Mouse (Mus musculus) left cerebral cortex, postnatal 25 days (tissue): ENCODE results near the gene Rgs3. TPM values are rescaled to one million over a fixed set of nuclear protein-coding genes. Genes with fewer than 3 reads are reported as not detected.

Experiments used
- DNase-seq, 2 experiments: peaks; one replicate each; pipeline ENCODE4 v3.0.0; 2022; ENCODE audit warnings: low spot score in 2 of 2, mixed read lengths in 1 of 2
- intact Hi-C: fragments of 180-260 bp; cut with DNase I; formaldehyde crosslinking; loops from one replicate; pipeline ENCODE4 v1.15.1; 2025
- total RNA-seq, 2 experiments: library from RNA; stranded (reverse); gene quantifications; 2 replicates each; pipeline ENCODE4 v1.2.3; 2021

The Rgs3 gene
- total RNA-seq, 2 experiments from 2014 or later = 24.1 to 27.4 TPM

DNA sequence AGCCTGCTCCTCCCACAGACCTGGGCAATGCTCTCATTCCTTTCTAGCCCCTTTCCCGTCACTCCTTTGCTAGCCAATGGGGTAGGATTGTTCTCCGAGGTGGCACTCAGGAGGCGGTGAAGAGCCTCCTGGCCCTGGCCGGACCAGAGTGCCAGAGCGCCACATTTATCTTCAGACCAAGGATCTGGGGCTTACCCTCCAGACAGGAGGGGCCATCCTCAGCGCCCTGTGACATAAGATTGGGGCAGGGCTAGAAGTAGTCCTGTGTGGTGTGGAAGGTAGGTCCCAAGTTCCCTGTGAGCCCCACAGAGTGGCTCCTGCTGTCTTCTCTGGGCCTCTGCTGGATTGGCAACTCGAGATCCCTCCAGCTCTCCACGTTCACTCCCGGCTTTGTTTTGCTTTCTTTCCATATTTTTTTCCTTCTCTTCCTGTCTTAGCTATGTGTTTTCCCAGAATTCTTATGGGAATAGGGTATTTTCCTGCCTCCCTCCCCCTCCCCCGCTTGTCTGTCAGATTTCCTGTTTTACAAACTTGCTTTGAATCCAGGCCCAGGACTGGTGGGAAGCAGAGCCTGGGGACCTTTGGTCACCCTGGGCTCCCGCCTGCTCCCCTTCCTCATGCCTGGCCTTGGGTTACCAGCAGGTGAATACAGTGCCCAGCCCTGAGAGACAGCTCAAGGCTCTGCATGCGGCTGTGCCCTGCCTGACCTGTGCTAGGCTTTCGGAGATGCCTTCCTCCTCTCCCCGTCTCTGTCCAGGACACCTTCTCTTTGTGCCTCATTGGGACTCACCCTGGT is 62.4 kb downstream of the Rgs3 start:
- no peak for DNase-seq
- intact Hi-C loops = no loop called here

DNA sequence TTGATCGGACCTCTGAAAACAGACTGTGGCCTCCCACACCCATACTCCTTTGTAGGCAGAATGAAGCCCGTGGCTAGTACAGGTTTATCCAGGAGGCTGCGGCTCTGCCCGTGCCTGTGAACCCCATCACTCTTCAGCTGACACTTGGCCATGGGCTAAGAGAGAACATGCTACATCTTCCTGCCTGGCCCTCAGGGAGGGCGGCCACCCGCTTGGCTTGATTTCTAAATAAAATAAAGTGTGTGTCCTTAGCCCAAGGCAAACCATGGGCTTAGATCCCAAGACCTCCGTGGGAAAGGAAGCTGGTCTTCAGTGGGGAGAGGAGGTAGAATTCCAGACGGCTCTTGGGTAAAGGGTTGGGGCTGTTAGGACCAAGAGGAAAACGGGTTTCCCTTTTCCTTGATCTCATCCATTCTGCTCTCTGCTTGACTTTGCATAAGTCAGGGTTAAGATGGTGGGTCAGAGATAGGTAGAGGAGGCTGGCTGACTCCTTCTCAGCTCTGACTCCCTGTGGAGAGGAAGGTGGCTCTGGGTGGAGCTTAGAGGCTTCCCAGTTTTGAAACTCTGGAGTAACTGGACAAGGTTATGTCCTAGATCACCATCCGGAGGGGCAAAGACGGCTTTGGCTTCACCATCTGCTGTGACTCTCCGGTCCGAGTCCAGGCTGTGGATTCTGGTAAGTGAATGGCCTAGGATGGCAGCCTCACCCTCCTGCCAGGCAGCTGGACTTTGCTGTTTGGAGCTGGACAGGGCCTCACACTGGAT is 63.8 kb downstream of the Rgs3 start:
- intact Hi-C loops = no loop called here
- DNase-seq = no peak

DNA sequence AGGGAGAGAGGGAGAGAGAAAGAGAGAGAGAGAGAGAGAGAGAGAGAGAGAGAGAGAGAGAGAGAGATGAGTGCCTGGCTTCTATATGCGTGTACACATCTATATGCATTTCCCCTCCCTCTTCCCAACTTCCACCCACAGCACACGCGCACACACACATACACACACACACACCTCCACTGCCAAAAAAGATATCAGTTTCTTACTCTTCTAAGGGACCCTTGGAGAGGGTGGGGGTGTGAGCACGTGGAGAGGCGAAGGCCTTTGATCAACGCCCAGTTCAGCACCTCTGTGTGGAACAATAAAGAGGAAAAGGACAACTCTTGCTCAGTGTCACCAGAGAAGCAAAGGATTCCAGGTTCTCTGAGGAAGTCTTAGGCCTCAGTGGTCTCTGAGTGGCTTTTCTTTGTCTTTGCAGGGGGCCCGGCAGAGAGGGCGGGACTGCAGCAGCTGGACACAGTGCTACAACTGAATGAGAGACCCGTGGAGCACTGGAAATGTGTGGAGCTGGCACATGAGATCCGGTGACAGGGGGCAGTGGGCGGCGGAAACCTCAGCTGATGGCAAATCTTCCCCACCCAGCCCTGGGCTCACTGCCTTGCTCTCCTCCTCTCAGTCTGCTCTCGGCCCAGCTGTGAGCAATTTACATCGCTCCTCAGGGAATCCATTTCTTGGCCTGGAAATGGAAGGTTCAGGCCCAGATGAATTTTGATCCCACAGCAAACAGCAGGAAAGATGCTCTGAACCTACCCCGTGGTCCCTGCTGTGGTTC is 65.2 kb downstream of the Rgs3 start:
- peak in 1 of 2 experiments; percentile 54 for DNase-seq
- intact Hi-C loops = no loop called here

DNA sequence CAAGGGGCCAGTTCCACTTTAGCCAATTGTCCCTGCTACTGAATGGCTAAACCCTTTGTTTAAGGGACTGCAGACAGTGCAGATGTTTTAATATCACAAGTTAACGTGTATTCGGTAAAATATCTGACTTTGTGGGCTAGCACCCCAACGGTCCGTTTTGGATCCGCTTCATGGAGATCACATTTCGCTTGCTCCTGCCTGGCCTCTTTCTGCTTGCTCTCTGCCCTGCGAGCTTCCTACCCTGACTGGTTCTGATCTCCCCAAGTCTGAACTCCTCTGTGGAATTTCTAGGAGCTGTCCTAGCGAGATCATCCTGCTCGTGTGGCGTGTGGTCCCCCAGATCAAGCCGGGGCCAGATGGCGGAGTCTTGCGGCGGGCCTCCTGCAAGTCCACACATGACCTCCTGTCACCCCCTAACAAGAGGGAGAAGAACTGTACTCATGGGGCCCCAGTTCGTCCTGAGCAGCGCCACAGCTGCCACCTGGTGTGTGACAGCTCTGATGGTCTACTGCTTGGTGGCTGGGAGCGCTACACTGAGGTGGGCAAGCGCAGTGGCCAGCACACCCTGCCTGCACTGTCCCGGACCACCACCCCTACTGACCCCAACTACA is 65.9 kb downstream of the Rgs3 start:
- no peak for DNase-seq
- intact Hi-C loops = no loop called here

DNA sequence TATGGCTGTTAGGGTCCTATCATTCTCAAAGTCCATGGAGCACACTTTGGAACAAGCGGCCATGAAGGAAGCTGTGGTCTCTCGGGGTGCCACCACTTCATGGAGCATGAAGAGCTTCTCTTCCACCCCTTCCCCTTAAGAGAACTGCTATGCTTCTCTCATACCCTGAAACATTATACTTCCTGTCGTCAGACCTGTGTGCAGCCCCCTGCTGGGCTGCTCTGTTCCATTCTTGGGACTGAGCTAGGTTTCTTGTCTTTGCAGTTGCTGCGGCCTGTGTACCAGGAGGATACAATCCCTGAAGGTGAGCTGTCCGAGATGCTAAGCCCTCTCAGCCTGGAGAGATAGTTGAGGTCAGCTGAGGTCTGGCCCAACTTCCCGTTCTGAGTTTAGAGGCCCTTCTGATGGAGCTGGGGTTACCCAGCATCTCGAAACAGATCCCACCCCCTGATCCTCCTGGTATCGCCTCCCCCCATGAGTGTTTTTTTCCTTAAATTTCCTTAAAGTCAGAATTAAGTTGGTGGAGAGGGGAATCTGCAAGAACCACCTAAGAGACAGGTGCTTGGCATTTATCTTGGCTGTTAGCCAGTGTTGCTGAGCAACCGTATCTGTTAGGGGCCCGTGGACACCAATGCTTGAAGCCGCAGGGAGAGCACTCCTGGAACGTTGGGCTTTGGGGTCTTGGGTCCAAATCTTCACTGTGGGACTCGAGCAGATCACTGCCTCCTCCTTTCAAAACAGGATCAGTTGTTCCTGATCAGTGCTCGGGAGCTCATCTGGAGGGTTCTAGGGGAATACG is 66.8 kb downstream of the Rgs3 start:
- intact Hi-C loops = no loop called here
- no peak for DNase-seq

DNA sequence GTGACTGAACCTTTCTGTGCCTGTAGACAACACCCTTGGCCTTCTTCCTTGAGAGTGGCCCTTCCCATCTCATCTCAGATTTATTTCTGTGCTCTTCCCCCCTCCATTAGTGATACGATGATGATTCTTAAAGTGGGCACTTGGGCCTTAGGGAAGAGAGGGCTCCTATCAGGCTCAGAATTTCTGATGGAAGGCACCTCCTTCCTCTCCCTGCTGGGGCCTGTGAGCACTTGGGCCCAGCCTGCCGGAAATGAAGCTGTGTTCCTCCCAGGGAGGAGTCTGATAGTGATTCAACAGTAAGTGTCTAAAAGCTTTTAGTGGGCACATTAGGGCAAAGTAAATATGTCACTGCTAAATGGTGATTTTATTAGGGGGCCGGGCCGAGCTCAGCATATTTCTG is 67.7 kb downstream of the Rgs3 start:
- no peak for DNase-seq
- intact Hi-C loops = no loop called here

DNA sequence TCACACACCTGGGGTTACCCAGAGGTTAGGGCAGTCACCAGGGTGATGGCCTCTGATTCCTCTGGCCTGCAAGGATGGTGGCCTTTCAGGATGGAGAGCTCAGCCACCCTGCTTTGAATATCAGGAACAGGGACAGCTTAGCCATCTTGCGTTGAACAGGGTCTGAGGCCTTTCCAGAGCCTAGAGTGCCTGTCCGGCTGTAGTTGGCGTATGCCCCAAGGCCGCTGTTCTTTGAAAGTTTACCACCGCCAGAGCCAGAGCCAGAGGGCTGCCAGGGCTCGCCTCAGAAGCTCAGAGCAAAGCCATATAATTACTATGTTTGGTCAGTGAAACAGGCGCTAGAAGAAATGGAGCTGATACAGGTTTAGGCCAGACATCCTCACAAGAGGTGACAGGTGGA is 68.9 kb downstream of the Rgs3 start:
- intact Hi-C loops = no loop called here
- no peak for DNase-seq

DNA sequence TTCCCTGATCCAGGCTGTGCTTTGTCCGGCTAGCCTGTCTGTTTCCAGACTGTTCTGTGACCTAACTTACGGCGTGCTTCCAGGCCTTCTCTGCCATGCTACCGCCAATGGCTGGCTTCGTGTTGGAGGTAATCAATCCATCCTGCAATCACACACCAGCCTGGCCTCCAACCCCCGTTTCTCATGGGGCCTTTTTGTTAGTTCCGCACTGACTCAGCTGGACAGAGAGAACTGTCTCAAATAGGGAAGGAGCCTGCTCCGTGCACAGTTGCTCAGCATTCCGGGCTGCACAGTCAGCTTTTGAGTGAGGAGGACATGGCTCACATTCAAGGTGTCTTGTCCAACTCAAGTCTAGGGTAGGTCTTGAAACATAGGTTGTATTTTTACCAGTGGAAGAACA is 69.8 kb downstream of the Rgs3 start:
- no peak for DNase-seq
- intact Hi-C loops = no loop called here

DNA sequence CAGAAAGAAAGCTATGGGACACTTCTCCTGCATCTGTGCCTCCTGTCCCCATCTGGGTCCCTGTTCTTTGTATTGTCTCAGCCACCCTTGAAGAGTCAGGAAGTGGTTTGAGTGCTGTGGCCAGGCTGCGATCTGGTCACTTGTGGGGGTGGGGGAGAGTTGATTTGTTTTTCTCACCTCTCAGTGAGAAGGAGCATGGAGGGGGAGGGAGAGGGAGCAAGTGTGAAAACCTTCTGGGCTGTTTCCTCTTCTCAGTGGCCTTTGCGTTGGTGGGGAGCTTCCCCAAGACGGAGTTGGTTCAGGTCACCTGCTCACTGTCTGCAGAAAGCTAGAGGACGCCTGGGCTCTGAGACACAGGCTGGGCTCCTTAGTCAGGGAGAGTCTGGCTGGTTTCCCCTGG is 70.3 kb downstream of the Rgs3 start:
- DNase-seq = no peak
- intact Hi-C loops = no loop called here

DNA sequence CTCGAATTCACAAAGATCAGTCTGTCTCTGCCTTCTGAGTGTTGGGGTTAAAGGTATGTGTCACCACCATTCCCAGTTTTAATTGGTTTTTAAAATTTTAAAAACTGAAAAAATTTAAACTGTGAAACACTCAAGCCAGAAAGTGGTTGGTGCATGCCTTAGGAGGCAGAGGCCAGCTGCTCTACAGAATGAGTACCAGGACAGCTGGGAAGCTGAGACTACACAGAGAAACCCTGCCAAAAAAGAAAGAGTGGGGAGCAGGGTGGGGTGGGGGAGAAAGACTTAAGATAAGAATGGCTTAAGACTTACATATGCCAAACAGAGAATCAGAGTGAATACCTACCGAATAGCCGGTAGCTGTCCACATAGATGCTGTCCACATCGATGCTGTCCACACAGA is 73.6 kb downstream of the Rgs3 start:
- no peak for DNase-seq
- intact Hi-C loops = no loop called here

DNA sequence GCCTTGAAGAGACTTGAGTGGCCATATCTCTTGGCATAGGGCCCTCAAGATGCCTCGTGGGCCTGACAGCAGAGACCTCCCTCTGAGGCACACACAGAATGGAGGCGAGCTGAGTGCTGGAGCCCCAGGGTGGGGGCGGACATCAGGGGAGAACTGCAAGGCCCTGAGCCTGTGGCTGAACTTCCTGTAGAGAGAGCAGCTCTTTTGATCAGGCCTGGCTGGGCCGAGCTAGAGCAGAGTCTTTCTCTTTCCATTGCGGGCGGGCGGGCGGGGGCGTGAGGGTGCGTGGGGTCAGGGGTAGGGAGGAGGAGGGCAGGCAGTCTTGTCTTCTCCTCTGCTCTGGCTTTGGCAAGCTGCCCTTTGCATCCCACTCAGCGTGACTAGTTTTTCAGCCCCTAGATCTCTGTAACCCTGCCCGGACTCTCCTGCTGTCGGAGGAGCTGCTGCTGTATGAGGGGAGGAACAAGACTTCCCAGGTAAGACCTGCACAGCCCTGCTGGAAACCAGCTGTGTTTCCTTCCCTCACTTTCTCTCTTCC is 74.5 kb downstream of the Rgs3 start:
- DNase-seq = no peak
- intact Hi-C loops = no loop called here

DNA sequence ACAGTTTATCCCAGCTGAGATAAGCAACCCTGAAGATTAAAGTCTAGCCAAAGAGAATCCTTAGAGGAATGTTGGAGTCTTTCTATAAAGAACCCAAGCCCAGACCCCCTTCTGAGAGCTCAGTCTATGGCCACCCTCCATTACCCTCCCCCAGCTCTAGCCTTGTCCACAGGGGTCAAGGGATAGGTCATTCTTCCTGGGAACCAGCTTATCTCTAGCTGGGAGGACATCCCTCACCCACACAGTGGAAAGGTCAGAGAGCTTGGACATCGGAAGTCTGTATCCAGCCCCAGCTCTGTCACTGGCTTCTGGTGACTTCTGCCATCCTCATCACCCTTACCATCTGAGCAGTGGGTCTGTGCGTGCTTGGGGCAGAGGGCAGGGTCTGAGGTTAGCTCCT is 75.2 kb downstream of the Rgs3 start:
- intact Hi-C loops = no loop called here
- DNase-seq = no peak

DNA sequence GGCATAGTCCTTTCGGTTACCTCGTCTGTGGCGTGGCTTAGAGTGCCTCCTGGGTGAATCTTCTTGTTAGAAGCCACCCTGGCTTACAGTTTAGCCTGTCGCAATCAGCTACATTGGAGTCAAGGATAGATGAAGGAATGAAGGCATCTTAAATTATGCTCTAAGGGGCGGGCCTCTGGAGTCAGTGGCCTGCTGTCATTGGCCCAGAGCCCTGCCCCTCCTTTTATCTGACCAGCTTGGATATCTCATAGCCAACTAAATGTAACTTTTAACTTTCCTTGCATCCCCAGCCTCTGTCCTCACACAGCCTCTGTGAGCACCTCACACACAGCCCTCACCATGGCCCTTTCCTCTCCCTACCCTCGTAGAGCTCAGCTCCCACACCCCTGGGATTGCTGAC is 76.4 kb downstream of the Rgs3 start:
- no peak for DNase-seq
- intact Hi-C loops = no loop called here

DNA sequence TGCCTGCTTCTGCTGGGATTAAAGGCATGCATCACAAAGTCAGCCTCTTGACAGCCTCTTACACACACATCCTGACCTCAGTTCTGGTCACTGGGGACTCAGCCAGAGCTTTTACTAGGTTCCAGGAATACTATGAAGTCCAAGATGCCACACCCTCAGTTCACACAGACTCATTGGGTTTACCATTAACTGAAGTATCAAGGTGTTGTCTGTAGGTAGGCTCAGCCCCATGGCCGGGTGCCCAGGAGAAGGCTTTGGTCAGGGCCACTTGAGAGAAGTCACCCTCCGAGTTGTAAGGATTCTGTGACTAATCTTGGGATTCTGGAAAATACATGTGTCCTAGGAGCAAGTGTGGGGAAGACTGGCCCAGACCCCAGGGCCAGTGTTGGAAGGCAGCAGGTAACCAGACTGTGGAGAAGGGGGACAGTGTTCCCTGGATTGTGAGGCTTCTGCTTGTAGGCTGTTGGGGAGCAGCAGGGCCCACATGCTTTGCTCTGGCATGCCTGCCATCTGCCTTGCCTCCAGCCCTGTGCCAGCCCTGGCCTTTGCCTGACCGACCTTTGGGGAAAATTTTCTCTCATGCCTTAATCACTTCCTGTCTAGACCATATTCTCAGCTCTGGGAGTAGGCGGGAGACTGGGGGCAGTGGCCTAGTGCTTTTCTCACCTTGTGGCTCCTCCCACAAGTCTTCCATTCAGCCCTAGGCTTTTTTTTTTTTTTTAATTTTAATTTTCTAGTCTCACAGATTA is 78.4 kb downstream of the Rgs3 start:
- DNase-seq = no peak
- intact Hi-C loops = no loop called here

DNA sequence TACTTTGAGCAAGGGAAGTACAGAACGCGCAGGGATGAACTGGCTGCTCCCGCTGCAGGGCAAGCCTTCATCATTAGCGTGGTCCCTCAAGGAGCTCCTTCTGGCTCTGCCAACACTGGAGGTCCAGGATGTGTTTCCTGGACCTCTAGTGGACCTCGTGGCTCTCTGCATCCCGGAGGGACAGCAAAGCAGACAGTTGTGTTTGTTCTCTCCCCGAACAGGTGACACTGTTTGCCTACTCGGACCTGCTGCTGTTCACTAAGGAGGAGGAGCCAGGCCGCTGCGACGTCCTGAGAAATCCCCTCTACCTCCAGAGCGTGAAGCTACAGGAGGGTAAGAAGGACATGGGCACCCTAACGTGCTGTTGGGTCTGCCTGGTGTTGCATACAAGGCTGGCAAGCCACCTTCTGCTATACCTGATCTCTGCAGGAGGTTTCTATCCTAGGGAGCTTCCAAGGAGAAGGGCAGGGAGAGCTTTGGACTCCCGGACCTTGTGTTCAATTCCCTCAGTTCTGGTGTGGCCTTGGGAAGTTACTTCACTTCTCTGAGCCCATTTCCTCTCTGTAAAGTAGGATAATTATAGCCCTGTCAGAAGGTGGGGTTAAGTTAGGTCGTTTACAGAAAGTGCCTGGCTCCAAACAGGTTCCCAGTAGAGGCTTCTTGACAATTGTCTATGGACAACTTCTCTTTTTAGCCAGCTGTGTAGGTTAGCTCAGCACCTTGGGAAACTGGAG is 81.0 kb downstream of the Rgs3 start:
- DNase-seq = no peak
- intact Hi-C loops = no loop called here

DNA sequence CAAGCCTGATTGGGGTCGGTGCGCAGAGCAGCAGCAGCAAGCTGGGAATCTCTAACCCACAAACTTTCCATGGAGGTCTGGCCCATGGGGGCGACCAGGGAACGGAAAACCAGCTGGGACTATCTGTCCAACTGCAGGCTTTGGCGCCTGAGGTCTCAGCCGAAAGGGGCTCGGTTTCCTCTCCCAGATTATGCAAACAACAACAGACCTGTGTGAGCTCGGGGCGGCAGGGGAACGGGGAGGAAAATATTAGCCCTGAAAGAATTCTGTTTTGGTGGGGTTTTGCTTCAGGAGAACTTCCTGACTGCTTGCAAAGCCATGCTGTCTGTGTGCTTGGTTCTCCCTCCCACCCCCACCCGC is 81.6 kb downstream of the Rgs3 start:
- intact Hi-C loops = no loop called here
- no peak for DNase-seq

DNA sequence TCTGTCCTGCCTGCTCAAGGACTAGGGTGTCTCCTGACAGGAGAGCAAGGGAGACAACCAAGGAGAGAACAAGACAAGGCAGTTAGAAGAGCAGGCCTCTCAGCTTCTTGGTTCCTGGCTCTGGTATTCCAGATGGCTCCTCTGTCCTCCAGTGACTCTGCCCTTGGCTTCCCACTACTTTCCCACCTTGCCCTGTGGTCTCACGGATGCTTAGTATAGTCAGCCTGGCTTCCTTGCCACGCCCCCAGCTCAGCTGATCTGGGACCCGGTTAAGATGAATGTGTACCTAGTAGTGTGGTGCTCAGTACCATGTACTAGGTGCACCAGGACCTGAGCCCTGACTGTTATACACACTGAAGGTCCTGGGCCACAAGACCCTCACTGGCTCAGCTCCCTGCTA is 82.0 kb downstream of the Rgs3 start:
- intact Hi-C loops = no loop called here
- no peak for DNase-seq

DNA sequence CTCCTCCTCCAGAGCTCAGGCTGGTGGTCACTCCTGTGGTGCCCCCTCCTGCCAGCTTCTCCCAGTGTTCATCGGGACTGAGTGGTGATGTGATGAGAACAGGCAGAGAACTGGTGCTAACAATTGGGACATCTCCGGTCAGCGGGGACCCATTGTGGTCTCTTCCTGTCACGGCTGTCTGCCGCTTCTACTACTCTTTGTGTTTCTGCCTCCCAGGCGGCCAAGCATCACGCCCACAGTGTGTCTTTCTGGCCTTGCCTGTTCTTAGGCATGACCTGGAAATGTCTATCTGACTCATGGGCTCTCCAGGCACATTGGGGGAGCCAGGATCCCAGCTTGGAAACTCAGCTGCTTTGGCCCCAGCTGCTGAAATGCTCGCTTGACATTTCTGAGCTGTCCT is 83.8 kb downstream of the Rgs3 start:
- DNase-seq = no peak
- intact Hi-C loops = no loop called here
